Mouse (Mus musculus) kidney, adult 9 months (tissue): Measurements from ENCODE around the gene Olfr1122.
"Not testable (repeated sequence)": the region's sequence is repeated elsewhere in the genome, so short reads cannot be mapped to it uniquely, and the experiment has no call there.

ENCODE experiments used
- DNase-seq: peaks from one replicate; pipeline ENCODE4 v3.0.0; 2022

Gene Olfr1122

DNA sequence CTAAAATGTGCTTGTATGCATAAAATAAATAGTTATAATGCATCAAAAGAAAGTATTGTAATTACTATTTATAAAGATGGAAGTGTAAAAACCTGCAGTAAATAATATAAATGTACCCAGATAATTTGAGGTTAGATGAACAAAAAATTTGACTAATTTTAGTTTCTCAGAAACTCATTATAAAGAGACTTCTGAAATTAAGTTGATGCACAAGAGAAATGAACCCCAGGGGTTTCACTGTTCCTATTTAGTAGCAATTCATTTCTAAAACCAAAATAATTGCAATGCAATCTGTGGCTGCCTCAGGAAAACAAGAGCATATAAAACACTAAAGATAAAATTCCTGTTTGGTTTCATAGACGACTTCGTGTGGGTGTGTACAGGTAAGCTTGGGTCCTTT lies at the start of gene Olfr1122:
TSS of gene Olfr1122 (plus strand) at position 301 of the 400 bp plus-strand sequence.
- no peak for DNase-seq

DNA sequence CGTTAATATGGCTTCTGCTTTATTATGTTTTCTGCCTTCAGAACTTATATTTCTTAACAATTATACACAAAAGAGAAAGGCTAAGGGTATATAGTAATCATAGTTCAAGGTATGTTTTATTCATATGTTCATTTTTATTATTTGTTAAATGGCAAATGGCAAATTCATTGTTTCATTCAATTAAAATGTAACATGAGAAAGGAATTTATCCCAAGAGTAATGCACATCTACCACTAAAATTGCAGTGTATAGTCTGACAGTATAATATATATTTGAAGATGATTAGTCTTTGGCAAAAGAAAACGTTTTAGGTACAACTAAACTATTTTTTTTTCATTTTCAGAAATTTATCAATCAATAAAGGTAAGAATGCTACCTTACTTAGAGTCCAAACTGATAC lies 31.1 kb upstream of the Olfr1122 start, which contains the start of gene Olfr1120:
TSS of gene Olfr1120 (plus strand) at position 301 of the 400 bp plus-strand sequence.
- DNase-seq, result no peak

DNA sequence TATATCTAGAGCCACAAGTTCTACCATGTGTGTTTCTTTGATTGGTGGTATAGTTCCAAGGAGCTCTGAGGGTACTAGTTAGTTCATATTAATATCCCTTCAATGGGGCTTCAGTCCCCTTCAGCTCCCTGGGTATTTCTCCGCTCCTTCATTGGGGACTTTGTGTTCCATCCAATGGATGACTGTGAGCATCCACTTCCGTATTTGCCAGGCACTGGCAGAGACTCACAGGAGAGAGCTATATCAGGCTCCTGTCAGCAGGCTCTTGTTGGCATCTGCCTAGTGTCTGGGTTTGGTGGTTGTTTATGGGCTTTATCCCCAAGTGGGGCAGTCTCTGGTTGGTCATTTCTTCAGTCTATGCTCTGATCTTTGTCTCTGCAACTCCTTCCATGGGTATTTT lies 25.5 kb upstream of the Olfr1122 start:
- DNase-seq, result not testable (repeated sequence)

DNA sequence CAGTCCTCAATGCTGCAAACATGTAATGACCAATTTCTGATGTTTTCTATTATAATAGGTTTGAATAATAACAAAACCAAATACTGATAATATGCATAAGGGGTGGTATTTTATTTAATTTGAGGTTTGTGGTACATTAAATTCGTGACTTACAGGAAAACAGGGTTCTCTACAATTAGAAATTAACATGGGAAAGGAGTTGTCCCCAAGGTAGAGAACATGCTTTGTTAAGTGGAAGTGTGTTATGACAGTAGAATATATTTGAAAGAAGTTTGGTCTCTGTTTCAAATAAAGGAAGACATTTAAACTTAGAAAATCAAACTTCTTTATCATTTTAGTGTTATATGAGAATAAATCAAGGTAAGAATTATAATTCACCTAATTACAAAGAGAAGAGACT lies 16.1 kb upstream of the Olfr1122 start, which contains the start of gene Olfr1121:
TSS of gene Olfr1121 (plus strand) at position 301 of the 400 bp plus-strand sequence.
- no peak for DNase-seq

DNA sequence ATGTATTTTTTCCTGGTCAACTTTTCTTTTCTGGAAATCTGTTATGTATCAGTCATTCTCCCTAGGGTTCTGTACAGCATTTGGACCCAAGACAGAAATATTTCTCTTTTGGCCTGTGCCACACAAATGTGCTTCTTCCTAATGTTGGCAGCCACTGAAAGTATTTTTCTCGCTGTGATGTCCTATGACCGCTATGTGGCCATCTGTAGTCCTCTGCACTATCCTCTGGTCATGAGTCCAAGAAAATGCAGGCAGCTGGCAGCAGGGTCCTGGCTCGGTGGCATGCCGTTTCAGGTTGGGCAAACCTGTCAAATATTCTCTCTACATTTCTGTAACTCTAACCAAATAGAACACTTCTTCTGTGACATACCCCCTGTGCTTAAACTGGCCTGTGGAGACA lies 13.9 kb upstream of the Olfr1122 start:
- DNase-seq, result no peak

DNA sequence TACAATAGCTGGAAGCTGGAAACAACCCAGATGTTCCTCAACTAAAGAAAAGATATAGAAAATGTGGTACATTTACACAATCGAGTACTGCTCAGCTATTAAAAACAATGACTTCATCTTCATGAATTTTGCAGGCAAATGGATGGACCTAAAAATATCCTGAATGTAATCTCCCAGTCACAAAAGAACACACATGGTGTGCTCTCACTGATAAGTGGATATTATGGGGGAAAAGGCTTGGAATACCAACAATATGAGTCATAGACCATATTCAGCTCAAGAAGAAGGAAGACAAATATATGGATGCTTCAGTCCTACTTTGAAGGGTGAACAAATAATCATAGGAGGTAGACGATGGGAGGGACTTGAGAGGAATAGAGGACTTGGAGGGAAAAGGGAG lies 1.7 kb upstream of the Olfr1122 start:
- no peak for DNase-seq

DNA sequence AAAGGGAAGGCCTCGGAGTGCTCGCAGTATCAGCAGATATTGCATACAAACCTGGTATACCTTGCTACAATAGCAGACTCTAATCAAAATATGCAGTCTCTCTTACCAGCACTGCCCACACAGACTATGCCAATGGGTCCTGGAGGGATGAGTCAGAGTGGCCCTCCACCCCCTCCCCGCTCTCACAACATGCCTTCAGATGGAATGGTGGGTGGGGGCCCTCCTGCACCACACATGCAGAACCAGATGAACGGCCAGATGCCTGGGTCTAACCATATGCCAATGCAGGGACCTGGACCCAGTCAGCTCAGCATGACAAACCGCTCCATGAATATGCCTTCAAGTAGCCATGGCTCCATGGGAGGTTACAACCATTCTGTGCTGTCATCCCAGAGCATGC lies 8.0 kb downstream of the Olfr1122 start:
- DNase-seq, result not testable (repeated sequence)

DNA sequence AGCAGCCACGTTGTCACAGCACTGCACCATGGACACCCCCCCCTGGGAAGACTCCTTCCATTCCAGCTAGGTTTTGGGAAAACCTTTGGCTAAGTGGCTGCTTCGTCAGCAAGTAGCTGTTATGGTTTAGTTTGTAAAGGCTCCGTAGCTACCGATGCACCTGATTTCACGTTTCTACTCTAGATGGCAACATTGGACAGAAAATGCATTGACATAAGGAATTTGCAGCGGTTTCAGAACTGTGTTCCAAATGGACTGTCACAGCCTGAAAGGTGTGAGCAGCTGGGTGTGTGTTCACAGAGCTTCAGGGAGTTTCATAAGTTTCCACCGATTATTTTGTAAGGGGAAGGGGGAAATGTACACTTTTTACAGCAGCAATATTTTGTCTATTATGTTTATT lies 9.0 kb downstream of the Olfr1122 start:
- not testable (repeated sequence) for DNase-seq

DNA sequence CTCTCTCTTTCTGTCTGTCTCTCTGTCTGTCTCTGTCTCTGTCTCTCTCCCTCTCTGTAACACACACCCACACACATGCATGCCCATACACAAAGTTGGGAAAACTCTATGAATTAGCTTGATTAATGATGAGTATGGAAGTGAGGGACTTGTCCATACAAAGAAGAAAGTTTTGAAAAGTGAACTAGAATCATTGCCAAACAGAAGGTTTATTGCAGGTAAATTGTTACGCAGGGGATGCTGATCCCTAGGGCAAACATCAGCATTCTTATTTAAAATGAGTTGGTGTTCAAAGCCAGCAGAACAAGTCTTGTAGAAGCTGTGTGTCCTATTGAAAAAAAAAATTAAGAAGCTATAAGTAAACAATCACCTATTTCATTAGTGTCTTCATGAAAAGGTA lies 30.7 kb downstream of the Olfr1122 start, which contains the start of gene Olfr1123:
TSS of gene Olfr1123 (plus strand) at position 301 of the 400 bp plus-strand sequence.
- DNase-seq, result no peak

DNA sequence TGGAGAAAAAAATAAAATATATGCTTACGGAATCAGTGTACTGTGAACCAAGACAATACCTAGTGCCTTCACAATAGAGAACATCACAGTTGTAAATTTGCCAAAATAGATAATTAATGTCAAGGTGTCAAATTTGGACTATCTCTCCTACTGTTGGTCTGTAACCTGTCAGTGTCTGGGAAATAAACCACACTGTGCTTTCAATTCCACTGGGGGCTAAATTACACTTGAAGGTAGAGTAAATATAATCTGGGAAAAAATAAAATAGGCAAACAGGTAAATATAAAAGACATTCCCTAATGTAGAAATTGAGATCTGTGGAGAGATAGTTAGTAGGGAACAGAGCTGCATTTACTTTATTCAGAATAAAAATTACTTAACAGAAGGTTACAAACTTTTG lies 44.3 kb downstream of the Olfr1122 start, which contains the start of gene Olfr1124:
TSS of gene Olfr1124 (plus strand) at position 301 of the 400 bp plus-strand sequence.
- DNase-seq, result no peak

DNA sequence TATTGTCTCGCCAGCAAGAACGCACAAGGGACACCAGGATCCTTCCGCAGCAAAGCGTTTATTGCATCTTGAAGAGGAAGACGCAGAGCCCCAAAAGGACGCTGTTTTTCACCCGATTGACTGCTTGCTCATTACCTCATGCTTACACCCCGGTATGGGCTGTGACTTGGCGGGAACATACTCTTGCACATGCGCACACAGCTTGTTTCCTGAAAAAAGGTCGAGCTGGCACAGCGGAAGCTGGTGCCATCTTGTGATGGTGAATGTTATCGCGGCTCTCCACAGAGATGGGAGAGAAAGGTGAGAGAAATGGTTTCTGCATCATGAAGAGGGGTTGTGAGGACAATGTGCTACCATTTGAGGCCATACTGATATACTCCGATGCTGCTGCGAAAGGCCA lies 52.1 kb downstream of the Olfr1122 start:
- no peak for DNase-seq
